Mouse (Mus musculus): ENCODE measurements at regions not wholly inside any gene's neighbourhood (a gene's known extent, or its start where the extent isn't known, plus 50 kb on each side); places are given as distances from the start of the nearest gene placed in this dataset.

GRCm38 (mm10) chr10:95032760-95033716 lies 88.4 kb upstream of the Plxnc1 start:
- DNase-seq = no peak

- DNase-seq = no peak
Observed at GRCm38 (mm10) chr10:95031371-95031770, 86.7 kb upstream of the Plxnc1 start.

GRCm38 (mm10) chr10:95030801-95031200 lies 86.2 kb upstream of the Plxnc1 start:
- DNase-seq = no peak

- DNase-seq = no peak
Observed at GRCm38 (mm10) chr10:95029554-95029953, 84.9 kb upstream of the Plxnc1 start.

GRCm38 (mm10) chr10:95025569-95026327 lies 81.1 kb upstream of the Plxnc1 start:
- no peak for DNase-seq

- no peak for DNase-seq
Observed at GRCm38 (mm10) chr10:95021209-95021608, 76.6 kb upstream of the Plxnc1 start.

GRCm38 (mm10) chr10:95016896-95017295 lies 72.3 kb upstream of the Plxnc1 start:
- DNase-seq = no peak

GRCm38 (mm10) chr10:95015298-95015951 lies 70.8 kb upstream of the Plxnc1 start:
- no peak for DNase-seq

- DNase-seq = no peak
Observed at GRCm38 (mm10) chr10:95013946-95014345, 69.3 kb upstream of the Plxnc1 start.

GRCm38 (mm10) chr10:95013213-95013915 lies 68.7 kb upstream of the Plxnc1 start:
- DNase-seq = no peak

- no peak for DNase-seq
Observed at GRCm38 (mm10) chr10:95010333-95010732, 65.7 kb upstream of the Plxnc1 start.

- no peak for DNase-seq
Observed at GRCm38 (mm10) chr10:95009081-95009480, 64.4 kb upstream of the Plxnc1 start.

GRCm38 (mm10) chr10:95004065-95004763 lies 59.6 kb upstream of the Plxnc1 start:
- DNase-seq = no peak

- no peak for DNase-seq
Observed at GRCm38 (mm10) chr10:95003621-95004020, 59.0 kb upstream of the Plxnc1 start.

- no peak for DNase-seq
Observed at GRCm38 (mm10) chr10:95001650-95002049, 57.0 kb upstream of the Plxnc1 start.

- no peak for DNase-seq
Observed at GRCm38 (mm10) chr10:94999716-95000115, 55.1 kb upstream of the Plxnc1 start.

All from embryo, embryonic 11 days (tissue).